Mouse (Mus musculus): ENCODE measurements around the gene Vps33a. TPM values are rescaled to one million over a fixed set of nuclear protein-coding genes. Genes with fewer than 3 reads are reported as not detected.

The Vps33a gene
- total and polyA plus RNA-seq, 2 experiments from 2014 or later = 42.0 to 56.2 TPM

GRCm38 (mm10) chr5:123489112-123489785 is 83.6 kb downstream of the Vps33a start, which contains the start of the genes Lrrc43 and Il31:
Lrrc43 (plus strand) TSS chr5:123489305.
Il31 (minus strand) TSS chr5:123489489.
- DNase-seq (ENCODE audit: low spot score) (peak; percentile 66), ATAC-seq (ENCODE audit: low FRiP score) (peak; percentile 47; the same call in 1 of the 2 replicates)
- 6% methylated on average over 25 of the region's 25 CpGs for WGBS
- Histone ChIP-seq H3K27me3 (ENCODE audit: insufficient read depth, low read length) (no peaks in the 10 kb centered on the region), H3K36me3 (ENCODE audit: insufficient read depth, low read length) (no peaks in the 10 kb centered on the region), H3K9ac (replicated peaks; ENCODE audit: low read length, poor library complexity, severe bottlenecking) (no peak within 1 kb of the TSS; the same call in 1 of the 2 replicates), H3K4me3 (ENCODE audit: low read depth, low read length) (peak within 1 kb of the TSS; percentile 21), H3K4me1 (ENCODE audit: insufficient read depth, low read length) (peaks cover 5% of the 10 kb centered on the region; the same call in 1 of the 2 replicates), H3K27ac (ENCODE audit: low read depth, low read length) (no peak within 1 kb of the TSS), H3K9me3 (ENCODE audit: low read length) (no peaks in the 10 kb centered on the region), H3K4me2 (ENCODE audit: low read depth, low read length, poor library complexity, severe bottlenecking) (peak within 1 kb of the TSS; percentile 49)
- no peak for TF ChIP-seq CTCF (IDR thresholded peaks at IDR 0.05)

DNA sequence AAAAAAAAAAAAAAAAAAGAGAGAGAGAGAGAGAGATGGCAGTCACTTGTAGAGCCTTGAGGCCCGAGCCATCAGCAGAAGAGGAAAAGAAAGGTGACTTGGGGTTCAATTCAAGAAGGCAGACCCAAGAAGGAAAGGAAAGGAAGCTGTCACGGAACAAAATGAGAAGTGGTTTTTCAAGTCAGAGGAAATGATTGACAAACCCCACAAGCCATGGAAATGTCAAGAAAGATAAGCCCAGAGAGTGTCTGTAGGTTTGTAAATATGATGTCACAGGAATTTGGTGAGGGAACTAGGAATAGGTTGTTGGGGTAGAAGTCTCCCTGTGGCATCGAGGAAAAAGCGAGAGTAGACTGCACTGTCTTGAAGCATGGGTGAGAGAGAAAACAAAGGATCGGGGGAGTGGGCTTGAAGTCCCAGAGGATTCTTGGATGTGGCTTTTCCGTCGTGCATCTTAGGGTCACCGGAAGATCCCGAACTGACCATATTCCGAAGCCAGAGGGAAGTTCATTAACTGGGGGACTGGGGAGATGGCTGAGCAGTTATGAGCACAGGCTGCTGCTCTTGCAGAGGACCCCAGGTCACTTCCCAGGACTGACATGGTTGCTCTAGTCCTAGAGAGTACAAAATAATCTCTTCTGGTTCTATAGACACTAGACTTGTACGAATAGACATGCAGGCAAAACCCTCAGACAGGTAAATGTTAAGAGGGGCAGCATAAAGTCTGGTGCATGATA is 85.0 kb downstream of the Vps33a start:
- no peaks in the 10 kb centered on the region for H3K9me3 ChIP-seq (ENCODE audit: low read length)
- ATAC-seq (ENCODE audit: low FRiP score) = no peak
- no peak for TF ChIP-seq CTCF (IDR thresholded peaks at IDR 0.05)
- 88% methylated on average over 11 of the region's 11 CpGs for WGBS
- no peak overlapping the region for H3K27ac ChIP-seq (ENCODE audit: low read depth, low read length)
- DNase-seq (ENCODE audit: low spot score) = no peak
- H3K9ac ChIP-seq (replicated peaks; ENCODE audit: low read length, poor library complexity, severe bottlenecking) = no peak overlapping the region
- H3K4me1 ChIP-seq (ENCODE audit: insufficient read depth, low read length) = peaks cover 5% of the 10 kb centered on the region; the same call in 1 of the 2 replicates
- H3K4me2 ChIP-seq (ENCODE audit: low read depth, low read length, poor library complexity, severe bottlenecking) = no peak overlapping the region
- H3K27me3 ChIP-seq (ENCODE audit: insufficient read depth, low read length) = no peaks in the 10 kb centered on the region
- H3K36me3 ChIP-seq (ENCODE audit: insufficient read depth, low read length) = no peaks in the 10 kb centered on the region
- no peak overlapping the region for H3K4me3 ChIP-seq (ENCODE audit: low read depth, low read length)

Small RNA genes lying within 50 kb of the gene (microRNA-seq; reads per million reads assigned to microRNA genes)
- gene Mir7647 (ENCODE audit: borderline number of aligned reads) = 1.0 reads per million

Other genes starting within 250 kb of the Vps33a start
- gene Bcl7a, start 229.2 kb downstream of the Vps33a start, total RNA-seq (2014; rRNA removed) = 33.5 and 40.7 TPM in 2 replicates
- gene Bcl7a, start 229.2 kb downstream of the Vps33a start, polyA plus RNA-seq (2015; fragmentation: Nextera tagmentation; extraction: Ambion mirVana) = 21.4 and 21.6 TPM in 2 replicates
- 16.6 and 17.9 TPM in 2 replicates for gene Mlxip, start 178.2 kb downstream of the Vps33a start, total RNA-seq (2014; rRNA removed)
- 9.8 and 11.3 TPM in 2 replicates for gene Mlxip, start 178.2 kb downstream of the Vps33a start, polyA plus RNA-seq (2015; fragmentation: Nextera tagmentation; extraction: Ambion mirVana)
- gene Lrrc43, start 83.7 kb downstream of the Vps33a start, total RNA-seq (2014; rRNA removed) = 0.61 and 0.77 TPM in 2 replicates
- 1.2 and 1.3 TPM in 2 replicates for gene Lrrc43, start 83.7 kb downstream of the Vps33a start, polyA plus RNA-seq (2015; fragmentation: Nextera tagmentation; extraction: Ambion mirVana)
- gene Il31, start 83.5 kb downstream of the Vps33a start, total RNA-seq (2014; rRNA removed) = not detected in 2 replicates
- not detected in 2 replicates for gene Il31, start 83.5 kb downstream of the Vps33a start, polyA plus RNA-seq (2015; fragmentation: Nextera tagmentation; extraction: Ambion mirVana)
- 3.9 and 5.3 TPM in 2 replicates for gene B3gnt4, start 62.6 kb downstream of the Vps33a start, total RNA-seq (2014; rRNA removed)
- 1.3 and 1.4 TPM in 2 replicates for gene B3gnt4, start 62.6 kb downstream of the Vps33a start, polyA plus RNA-seq (2015; fragmentation: Nextera tagmentation; extraction: Ambion mirVana)
- 77.6 and 81.1 TPM in 2 replicates for gene Diablo, start 48.9 kb downstream of the Vps33a start, total RNA-seq (2014; rRNA removed)
- gene Diablo, start 48.9 kb downstream of the Vps33a start, polyA plus RNA-seq (2015; fragmentation: Nextera tagmentation; extraction: Ambion mirVana) = 87.2 and 89.5 TPM in 2 replicates
- gene Gm49027, start 47.5 kb downstream of the Vps33a start, total RNA-seq (2014; rRNA removed) = 0.93 and 2.1 TPM in 2 replicates
- gene Gm49027, start 47.5 kb downstream of the Vps33a start, polyA plus RNA-seq (2015; fragmentation: Nextera tagmentation; extraction: Ambion mirVana) = 0.18 and 0.43 TPM in 2 replicates
- 73.1 and 80.0 TPM in 2 replicates for gene Clip1, start 111.6 kb upstream of the Vps33a start, total RNA-seq (2014; rRNA removed)
- gene Clip1, start 111.6 kb upstream of the Vps33a start, polyA plus RNA-seq (2015; fragmentation: Nextera tagmentation; extraction: Ambion mirVana) = 64.2 and 77.5 TPM in 2 replicates
- gene Zcchc8, start 148.1 kb upstream of the Vps33a start, total RNA-seq (2014; rRNA removed) = 29.6 and 40.6 TPM in 2 replicates
- gene Zcchc8, start 148.1 kb upstream of the Vps33a start, polyA plus RNA-seq (2015; fragmentation: Nextera tagmentation; extraction: Ambion mirVana) = 41.9 and 46.3 TPM in 2 replicates
- 41.9 and 71.9 TPM in 2 replicates for gene Rsrc2, start 176.4 kb upstream of the Vps33a start, total RNA-seq (2014; rRNA removed)
- gene Rsrc2, start 176.4 kb upstream of the Vps33a start, polyA plus RNA-seq (2015; fragmentation: Nextera tagmentation; extraction: Ambion mirVana) = 117 and 133 TPM in 2 replicates
- gene Kntc1, start 176.7 kb upstream of the Vps33a start, total RNA-seq (2014; rRNA removed) = 2.7 and 9.5 TPM in 2 replicates
- 1.8 and 3.0 TPM in 2 replicates for gene Kntc1, start 176.7 kb upstream of the Vps33a start, polyA plus RNA-seq (2015; fragmentation: Nextera tagmentation; extraction: Ambion mirVana)

Measured in midbrain, postnatal 0 days (tissue).